Mouse (Mus musculus): ENCODE measurements around the gene Ddx58.

- no peak for TF ChIP-seq CTCF (IDR thresholded peaks at IDR 0.05; ENCODE audit: low read depth)
- TF ChIP-seq EP300 (IDR thresholded peaks at IDR 0.05; ENCODE audit: low read depth), result no peak
Observed at GRCm38 (mm10) chr4:40158224-40158540, 81.4 kb downstream of the Ddx58 start.
